Mouse (Mus musculus) liver, postnatal 0 days (tissue): Measurements from ENCODE around the gene Chst12. TPM values are rescaled to one million over a fixed set of nuclear protein-coding genes. Genes with fewer than 3 reads are reported as not detected.

Source experiments
- ATAC-seq: fragments of 200-750 bp; cut with Nextera tagmentation; 2 replicates; pipeline ENCODE4 v1.8.0; 2017; ENCODE audit warnings: mild to moderate bottlenecking, moderate library complexity
- DNase-seq: peaks from one replicate; pipeline ENCODE4 v3.0.0-alpha.2; 2016
- H3K27ac ChIP-seq: fragments of 300-500 bp; sonication (generic); 2 replicates; pipeline ENCODE4 v1.5.1; 2014; ENCODE audit warnings: antibody characterized with exemption, moderate library complexity, mild to moderate bottlenecking, low read depth
- H3K27me3 ChIP-seq: fragments of 300-500 bp; sonication (generic); 2 replicates; pipeline ENCODE4 v1.6.1; 2014; ENCODE audit warnings: low read length, control low read depth, mixed read lengths; ENCODE audit not compliant: insufficient read depth
- H3K36me3 ChIP-seq: fragments of 300-500 bp; sonication (generic); replicated peaks from 2 replicates; pipeline ENCODE4 v1.6.1; 2014; ENCODE audit warnings: mild to moderate bottlenecking, control low read depth, low read length, moderate library complexity, mixed read lengths; ENCODE audit not compliant: insufficient read depth
- H3K4me1 ChIP-seq: fragments of 300-500 bp; sonication (generic); 2 replicates; pipeline ENCODE4 v1.6.1; 2014; ENCODE audit warnings: antibody characterized with exemption, mild to moderate bottlenecking, control low read depth; ENCODE audit not compliant: insufficient read depth
- H3K4me2 ChIP-seq: fragments of 300-500 bp; sonication (generic); 2 replicates; pipeline ENCODE4 v1.6.1; 2014; ENCODE audit warnings: low read depth, mild to moderate bottlenecking, low read length, moderate library complexity, mixed read lengths
- H3K4me3 ChIP-seq: fragments of 300-500 bp; sonication (generic); 2 replicates; pipeline ENCODE4 v1.5.1; 2014; ENCODE audit warnings: low read depth, low read length
- H3K9ac ChIP-seq: fragments of 300-500 bp; sonication (generic); replicated peaks from 2 replicates; pipeline ENCODE4 v1.6.1; 2014; ENCODE audit warnings: mild to moderate bottlenecking, moderate library complexity
- H3K9me3 ChIP-seq: fragments of 300-500 bp; sonication (generic); 2 replicates; pipeline ENCODE4 v1.6.1; 2016; ENCODE audit warnings: mild to moderate bottlenecking, control low read depth, low read length, mixed read lengths
- CTCF ChIP-seq: sonication (generic); IDR thresholded peaks from 2 replicates; pipeline ENCODE4 v1.5.1; 2016; ENCODE audit warnings: antibody characterized with exemption, low read depth
- EP300 ChIP-seq: IDR thresholded peaks from 2 replicates; pipeline ENCODE4 v1.6.1; 2016; ENCODE audit warnings: antibody characterized with exemption, low read depth, mild to moderate bottlenecking
- WGBS: fragments of 180-500 bp; shearing (Covaris S2); extraction: QIAGEN DNeasy Blood & Tissue Kit; methylation state at CpG from one replicate; pipeline ENCODE4 v1.1.7; 2014; ENCODE audit not compliant: insufficient replicate concordance; 5-methylcytosine and 5-hydroxymethylcytosine counted together
- polyA plus RNA-seq: library from polyadenylated mRNA; unstranded; fragments of >200 nt; fragmentation: Nextera tagmentation; extraction: Ambion mirVana; gene quantifications from 2 replicates; pipeline ENCODE4 v1.2.1, GENCODE M21; 2015

The Chst12 gene
- polyA plus RNA-seq, 1 experiment from 2014 or later = 8.6 TPM

DNA sequence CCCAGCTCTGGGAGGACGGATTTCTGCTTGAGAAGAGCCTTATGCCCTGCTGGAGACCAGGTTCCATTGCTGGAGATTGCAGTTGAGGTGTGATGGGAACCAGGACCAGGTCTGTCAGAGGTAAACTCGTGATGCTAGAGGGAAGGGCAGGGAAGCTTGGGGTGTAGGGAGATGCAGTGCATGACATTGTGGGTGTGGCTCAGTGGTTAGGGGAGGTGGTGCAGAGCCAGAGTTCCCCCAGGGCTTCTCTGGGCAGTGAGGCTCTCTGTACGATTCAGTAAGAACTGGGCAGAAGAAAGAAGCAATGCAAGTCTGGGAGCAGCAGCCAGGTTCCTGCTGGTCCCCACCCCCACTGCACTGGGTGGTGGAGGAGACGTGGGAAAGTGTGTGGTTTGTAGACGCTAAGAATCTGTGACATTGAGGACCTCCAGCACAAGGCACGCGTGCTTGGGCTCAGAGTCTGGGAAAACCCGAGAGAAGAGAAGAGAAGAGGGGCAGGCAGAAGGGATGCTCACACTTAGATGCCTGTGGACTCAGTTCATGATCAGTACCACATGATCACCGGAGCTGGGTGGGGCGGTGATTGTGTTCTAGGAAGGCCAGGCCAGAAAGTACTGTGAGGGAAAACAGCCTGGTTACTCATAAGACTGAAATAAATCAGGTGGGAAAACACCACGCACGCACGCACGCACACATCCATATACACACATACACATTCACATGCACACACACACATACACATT, 2.3 kb downstream of the Chst12 start:
- Histone ChIP-seq H3K9ac (no peak overlapping the region), H3K4me3 (peak overlapping the region; percentile 58; the same call in 1 of the 2 replicates)

DNA sequence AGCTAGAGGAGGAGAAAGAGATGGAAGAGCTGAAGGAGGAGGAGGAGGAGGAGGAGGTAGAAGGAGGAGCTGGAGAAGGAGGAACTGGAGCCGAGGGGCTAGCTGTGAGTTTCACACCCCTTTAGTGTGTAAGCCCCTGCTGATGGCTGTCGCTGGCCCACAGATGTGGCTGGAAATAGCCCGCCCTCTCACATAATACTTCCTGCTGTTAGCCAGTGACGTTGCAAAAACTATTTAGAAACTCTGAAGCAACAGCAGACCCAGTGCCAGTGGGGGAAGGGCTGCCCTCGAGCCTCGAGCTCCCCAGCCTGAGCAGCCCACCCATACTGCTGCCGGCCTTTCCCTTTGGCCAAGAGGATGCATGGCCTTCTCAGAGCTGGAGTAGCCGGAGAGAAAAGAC, 3.3 kb downstream of the Chst12 start:
- H3K27me3 ChIP-seq = no peaks in the 10 kb centered on the region
- H3K4me2 ChIP-seq = peak overlapping the region; percentile 79
- no peaks in the 10 kb centered on the region for H3K36me3 ChIP-seq
- H3K9ac ChIP-seq = 0 out of 2 replicates have a peak overlapping the region, but pooled peaks have one; percentile 8
- peak overlapping the region; percentile 13; the same call in 1 of the 2 replicates for H3K4me3 ChIP-seq
- ATAC-seq = no peak
- H3K9me3 ChIP-seq = no peaks in the 10 kb centered on the region
- TF ChIP-seq CTCF (no peak), EP300 (no peak)
- WGBS = 23% methylated on average over 8 of the region's 8 CpGs
- peak overlapping the region; percentile 81 for H3K27ac ChIP-seq
- DNase-seq = peak; percentile 59
- peaks cover 40% of the 10 kb centered on the region for H3K4me1 ChIP-seq

More for the DNA sequence above, 2.3 kb downstream of the Chst12 start:
- 54% methylated on average over 14 of the region's 14 CpGs for WGBS
- H3K27ac ChIP-seq = peak overlapping the region; percentile 81
- ATAC-seq (no peak), DNase-seq (no peak)
- H3K27me3 ChIP-seq = no peaks in the 10 kb centered on the region
- H3K4me1 ChIP-seq = peaks cover 46% of the 10 kb centered on the region
- peak overlapping the region; percentile 79 for H3K4me2 ChIP-seq
- H3K9me3 ChIP-seq = no peaks in the 10 kb centered on the region
- TF ChIP-seq EP300 (no peak), CTCF (no peak)
- no peaks in the 10 kb centered on the region for H3K36me3 ChIP-seq

DNA sequence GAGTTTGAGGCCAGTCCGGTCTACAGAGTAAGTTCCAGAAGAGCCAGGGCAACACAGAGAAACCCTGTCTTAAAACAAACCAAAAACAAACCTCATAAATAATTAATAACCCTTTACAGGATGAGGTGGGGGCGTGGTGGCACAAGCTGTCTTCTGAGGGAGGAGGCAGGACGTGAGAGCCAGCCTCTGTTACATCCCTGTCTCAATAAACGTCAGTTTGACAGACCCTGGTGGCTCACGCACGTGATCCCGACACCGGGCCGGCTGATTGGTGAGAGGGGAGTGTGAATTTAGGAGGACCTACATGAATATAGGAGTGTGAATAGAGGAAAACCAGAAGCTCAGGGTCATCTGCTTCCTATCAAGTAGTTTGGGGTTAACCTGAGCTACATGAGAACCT, 3.9 kb downstream of the Chst12 start:
- ATAC-seq (no peak), DNase-seq (no peak)
- Histone ChIP-seq H3K36me3 (no peaks in the 10 kb centered on the region), H3K4me2 (peak overlapping the region; percentile 79), H3K4me1 (peaks cover 40% of the 10 kb centered on the region), H3K4me3 (peak overlapping the region; percentile 13; the same call in 1 of the 2 replicates), H3K9ac (0 out of 2 replicates have a peak overlapping the region, but pooled peaks have one; percentile 8), H3K27me3 (no peaks in the 10 kb centered on the region), H3K27ac (peak overlapping the region; percentile 81), H3K9me3 (no peaks in the 10 kb centered on the region)
- TF ChIP-seq CTCF (no peak), EP300 (no peak)
- WGBS = 52% methylated on average over 9 of the region's 9 CpGs

DNA sequence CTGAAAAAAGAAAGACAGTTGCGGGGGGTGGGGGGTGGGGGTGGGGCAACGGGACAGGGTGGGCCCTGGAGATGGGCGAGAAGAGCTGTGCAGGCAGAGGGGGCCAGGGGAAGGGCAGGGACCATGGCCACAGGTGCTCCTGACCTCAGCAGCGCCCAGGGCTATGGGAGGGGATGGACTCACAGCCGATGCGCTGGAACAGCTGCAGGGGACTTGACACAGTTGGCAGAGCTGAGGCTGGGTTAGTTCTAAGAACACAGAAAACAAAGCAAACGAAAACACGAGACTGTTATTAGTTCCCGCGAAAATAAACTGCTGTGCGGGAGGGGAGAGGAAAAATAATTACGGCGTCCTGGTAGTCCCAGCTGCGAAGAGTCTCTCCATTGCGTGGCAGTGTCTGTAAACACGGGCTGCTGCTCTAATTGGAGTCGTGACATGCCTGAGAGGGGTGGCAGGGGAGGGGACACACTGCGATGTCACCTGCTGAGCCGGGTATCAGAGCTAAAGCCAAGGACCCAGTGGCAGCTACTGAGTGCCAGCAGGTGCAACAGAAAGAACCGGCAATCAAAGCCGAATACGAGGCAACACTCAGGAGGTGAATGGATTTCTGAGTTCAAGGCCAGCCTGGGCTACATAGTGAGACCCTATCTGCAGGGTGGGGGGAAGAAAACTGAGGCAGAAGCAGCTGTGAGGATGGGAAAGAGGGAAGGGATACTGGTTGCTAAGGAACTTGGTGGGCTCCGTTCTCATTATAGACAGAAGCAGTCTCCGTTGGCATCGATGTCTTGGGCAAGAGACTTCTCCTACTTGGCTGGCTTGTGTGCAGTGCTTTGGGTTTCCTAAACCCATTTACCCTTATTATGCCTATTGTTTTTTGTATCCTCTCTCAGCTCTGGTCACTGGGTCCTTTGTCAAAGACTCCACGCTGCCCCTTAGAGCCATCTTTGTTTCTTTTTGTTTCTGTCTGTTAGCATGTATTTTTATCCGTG, 5.0 kb downstream of the Chst12 start:
- Histone ChIP-seq H3K27ac (peak overlapping the region; percentile 81), H3K36me3 (no peaks in the 10 kb centered on the region), H3K27me3 (no peaks in the 10 kb centered on the region), H3K4me1 (peaks cover 33% of the 10 kb centered on the region), H3K9ac (no peak overlapping the region), H3K9me3 (no peaks in the 10 kb centered on the region), H3K4me2 (peak overlapping the region; percentile 30), H3K4me3 (no peak overlapping the region)
- 59% methylated on average over 27 of the region's 27 CpGs for WGBS
- ATAC-seq (no peak), DNase-seq (no peak)
- TF ChIP-seq EP300 = no peak
- no peak for TF ChIP-seq CTCF

DNA sequence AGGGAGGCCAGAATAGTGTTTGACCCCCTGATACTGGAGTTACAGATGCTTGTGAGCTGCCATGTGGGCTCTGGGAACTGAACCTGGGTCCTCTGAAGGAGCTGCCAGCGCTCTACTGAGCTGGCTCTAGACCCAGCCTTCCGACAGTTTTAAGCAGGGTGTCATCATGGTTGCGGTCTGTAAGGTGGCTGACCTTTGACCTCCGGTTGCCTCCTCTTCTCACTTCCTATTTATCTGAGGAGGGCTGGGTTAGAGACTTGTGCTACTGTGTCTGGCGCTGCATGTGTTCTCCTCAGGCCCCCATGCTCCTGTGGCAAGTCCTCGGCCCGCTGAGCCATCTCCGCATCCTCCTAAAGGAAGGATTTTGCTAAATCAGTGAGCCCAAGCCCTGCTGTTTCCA, 8.6 kb downstream of the Chst12 start:
- DNase-seq (no peak), ATAC-seq (no peak)
- 64% methylated on average over 8 of the region's 8 CpGs for WGBS
- H3K9me3 ChIP-seq = no peaks in the 10 kb centered on the region
- TF ChIP-seq EP300 = no peak
- no peak for TF ChIP-seq CTCF
- H3K4me1 ChIP-seq = peaks cover 9% of the 10 kb centered on the region
- peak overlapping the region; percentile 16; the same call in 1 of the 2 replicates for H3K27ac ChIP-seq
- H3K4me2 ChIP-seq = no peak overlapping the region
- no peaks in the 10 kb centered on the region for H3K27me3 ChIP-seq
- H3K36me3 ChIP-seq = no peaks in the 10 kb centered on the region; the same call in 1 of the 2 replicates
- H3K4me3 ChIP-seq = no peak overlapping the region
- H3K9ac ChIP-seq = no peak overlapping the region

DNA sequence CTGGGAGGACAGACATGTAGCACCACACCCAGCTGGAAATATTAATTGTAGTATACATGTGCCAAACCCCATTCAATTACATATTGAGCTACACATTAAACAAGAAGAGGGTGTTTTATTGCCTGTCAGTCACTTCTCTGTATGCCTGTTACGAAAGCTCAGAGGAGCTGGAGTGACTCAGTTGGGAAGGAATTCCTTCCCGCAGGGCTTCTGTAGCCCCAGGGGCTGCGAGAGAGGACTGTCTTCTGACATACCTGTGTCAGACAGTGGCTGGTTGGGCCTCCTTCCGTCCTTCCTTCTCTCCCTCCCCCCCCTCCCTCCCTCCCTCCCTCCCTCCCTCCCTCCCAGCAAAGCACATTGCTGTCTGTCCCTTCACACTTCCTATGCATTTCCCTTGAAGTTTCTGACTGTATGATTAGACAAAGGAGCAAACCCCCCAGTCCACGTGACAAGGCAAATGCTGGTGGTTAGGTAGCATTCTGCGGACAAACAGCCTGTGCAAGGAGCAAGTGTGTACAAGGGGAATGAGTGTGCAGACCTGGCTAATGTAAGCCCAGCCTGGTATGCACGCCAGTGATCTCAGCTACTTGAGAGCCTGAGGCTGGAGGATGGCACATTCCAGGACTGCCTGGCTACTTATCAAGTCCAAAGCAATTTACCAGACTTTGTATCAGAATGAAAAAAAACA, 9.6 kb downstream of the Chst12 start:
- peak; percentile 35 for ATAC-seq
- no peaks in the 10 kb centered on the region for H3K9me3 ChIP-seq
- no peak overlapping the region for H3K4me3 ChIP-seq
- H3K27ac ChIP-seq = no peak overlapping the region; the same call in 1 of the 2 replicates
- H3K36me3 ChIP-seq = no peaks in the 10 kb centered on the region; the same call in 1 of the 2 replicates
- H3K4me2 ChIP-seq = no peak overlapping the region
- TF ChIP-seq EP300 (no peak), CTCF (no peak)
- no peak overlapping the region for H3K9ac ChIP-seq
- no peak for DNase-seq
- peaks cover 7% of the 10 kb centered on the region for H3K4me1 ChIP-seq
- WGBS = 41% methylated on average over 7 of the region's 7 CpGs
- H3K27me3 ChIP-seq = no peaks in the 10 kb centered on the region
